Mouse (Mus musculus) midbrain, embryonic 12.5 days (tissue): ENCODE data around the gene Gm37240. TPM values are rescaled to one million over a fixed set of nuclear protein-coding genes. Genes with fewer than 3 reads are reported as not detected.
A peak's percentile ranks its signal among the peaks of the same experiment; 100 is the strongest.

Experiments
- ATAC-seq: fragments of 200-750 bp; cut with Nextera tagmentation; 2 replicates; pipeline ENCODE4 v1.8.0; 2017; ENCODE audit warnings: low read depth, moderate TSS enrichment, moderate library complexity; ENCODE audit not compliant: low FRiP score
- H3K27ac ChIP-seq: fragments of 300-500 bp; sonication (generic); replicated peaks from 2 replicates; pipeline ENCODE4 v1.5.1; 2016; ENCODE audit warnings: mild to moderate bottlenecking
- H3K27me3 ChIP-seq: fragments of 300-500 bp; sonication (generic); 2 replicates; pipeline ENCODE4 v1.6.1; 2016; ENCODE audit warnings: mild to moderate bottlenecking
- H3K36me3 ChIP-seq: fragments of 300-500 bp; sonication (generic); 2 replicates; pipeline ENCODE4 v1.6.1; 2016
- H3K4me1 ChIP-seq: fragments of 300-500 bp; sonication (generic); 2 replicates; pipeline ENCODE4 v1.6.1; 2016
- H3K4me2 ChIP-seq: fragments of 300-500 bp; sonication (generic); replicated peaks from 2 replicates; pipeline ENCODE4 v1.6.1; 2016; ENCODE audit warnings: mild to moderate bottlenecking, moderate library complexity
- H3K4me3 ChIP-seq: fragments of 300-500 bp; sonication (generic); 2 replicates; pipeline ENCODE4 v1.5.1; 2016; ENCODE audit warnings: mild to moderate bottlenecking
- H3K9ac ChIP-seq: fragments of 300-500 bp; sonication (generic); replicated peaks from 2 replicates; pipeline ENCODE4 v1.6.1; 2016; ENCODE audit warnings: mild to moderate bottlenecking, moderate library complexity
- H3K9me3 ChIP-seq: fragments of 300-500 bp; sonication (generic); 2 replicates; pipeline ENCODE4 v1.6.1; 2016; ENCODE audit warnings: mild to moderate bottlenecking
- WGBS: fragments of 180-500 bp; shearing (Covaris S2); methylation state at CpG from one replicate; pipeline ENCODE4 v1.1.7; 2016; 5-methylcytosine and 5-hydroxymethylcytosine counted together
- polyA plus RNA-seq: library from polyadenylated mRNA; unstranded; fragments of >200 nt; fragmentation: Nextera tagmentation; extraction: Ambion mirVana; gene quantifications from 2 replicates; pipeline ENCODE4 v1.2.1, GENCODE M21; 2016

Gm37240 gene
- polyA plus RNA-seq, 1 experiment from 2014 or later: 0.96 TPM

DNA sequence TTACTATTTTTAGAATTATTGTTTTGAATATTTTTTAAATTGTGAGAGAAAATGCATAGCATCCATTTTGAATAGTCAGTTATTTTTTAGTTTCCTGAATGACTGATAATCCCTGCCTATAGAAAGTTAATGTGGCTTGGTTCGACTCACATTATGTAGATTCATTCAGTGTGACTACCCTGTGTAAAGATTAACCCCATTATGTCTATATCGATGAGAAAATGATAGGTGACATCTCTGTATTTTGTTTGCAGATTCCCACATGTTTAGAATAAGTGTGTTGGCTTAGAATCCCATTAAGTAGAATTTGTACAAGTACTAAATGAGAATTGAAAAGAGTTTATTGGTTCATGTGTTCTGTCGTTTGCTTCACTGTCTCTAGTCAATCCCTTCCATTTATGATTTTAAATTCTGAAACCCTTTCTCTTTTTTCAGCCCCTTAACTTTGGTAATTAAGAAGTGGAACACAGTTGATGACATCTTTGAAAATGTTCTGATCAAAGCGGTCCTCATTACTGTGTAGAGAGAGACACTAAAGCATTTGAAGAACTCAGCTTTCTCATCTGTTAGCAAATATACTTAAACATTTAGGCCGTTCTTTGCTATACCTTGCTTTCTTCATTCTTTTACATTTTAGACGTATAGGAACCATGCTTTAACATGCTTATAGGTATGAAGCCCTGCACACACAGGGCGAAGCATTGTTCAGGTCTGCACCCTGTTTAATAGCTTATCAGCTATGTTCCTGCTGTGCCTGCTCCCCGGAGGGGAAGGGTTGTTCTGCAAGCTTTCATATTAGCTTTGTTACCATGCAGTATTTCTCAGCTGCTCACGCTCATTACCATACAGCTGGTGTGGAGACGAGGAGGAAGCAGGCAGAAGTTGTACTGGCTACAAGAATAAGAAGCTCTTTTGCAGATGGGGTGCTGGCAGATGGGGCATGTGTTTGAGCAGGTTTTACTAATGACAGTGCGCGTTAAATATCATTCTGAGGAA is 949.7 kb downstream of the Gm37240 start:
- H3K9ac ChIP-seq: no peak overlapping the region

GRCm38 (mm10) chr3:84936956-84937355 is 950.4 kb downstream of the Gm37240 start:
- Histone ChIP-seq H3K4me3 (no peak overlapping the region), H3K9me3 (no peaks in the 10 kb centered on the region), H3K36me3 (no peaks in the 10 kb centered on the region), H3K27me3 (no peaks in the 10 kb centered on the region), H3K27ac (peak overlapping the region; percentile 72; the same call in 1 of the 2 replicates), H3K4me1 (peaks cover 14% of the 10 kb centered on the region), H3K9ac (no peak overlapping the region), H3K4me2 (no peak overlapping the region)
- WGBS: 33% methylated on average over 5 of the region's 5 CpGs
- ATAC-seq: no peak

More for the DNA sequence above, 949.7 kb downstream of the Gm37240 start:
- Histone ChIP-seq H3K27me3 (no peaks in the 10 kb centered on the region), H3K27ac (peak overlapping the region; percentile 82), H3K4me1 (peaks cover 14% of the 10 kb centered on the region), H3K36me3 (no peaks in the 10 kb centered on the region), H3K4me2 (peak overlapping the region; percentile 29), H3K9me3 (no peaks in the 10 kb centered on the region), H3K4me3 (no peak overlapping the region)
- 23% methylated on average over 12 of the region's 12 CpGs for WGBS
- ATAC-seq: peak; percentile 95

- Histone ChIP-seq H3K27ac (no peak overlapping the region), H3K4me3 (no peak overlapping the region), H3K4me1 (peaks cover 14% of the 10 kb centered on the region), H3K9me3 (no peaks in the 10 kb centered on the region), H3K27me3 (no peaks in the 10 kb centered on the region), H3K9ac (no peak overlapping the region), H3K4me2 (no peak overlapping the region), H3K36me3 (no peaks in the 10 kb centered on the region)
- no peak for ATAC-seq
- 43% methylated on average over 2 of the region's 2 CpGs for WGBS
These were observed 951.1 kb downstream of the Gm37240 start for GRCm38 (mm10) chr3:84936252-84936651.

GRCm38 (mm10) chr3:84935729-84936128 is 951.6 kb downstream of the Gm37240 start:
- no peak overlapping the region for H3K4me2 ChIP-seq
- no peaks in the 10 kb centered on the region for H3K27me3 ChIP-seq
- H3K36me3 ChIP-seq: no peaks in the 10 kb centered on the region
- H3K4me3 ChIP-seq: no peak overlapping the region
- 74% methylated on average over 1 of the region's 1 CpGs for WGBS
- peaks cover 14% of the 10 kb centered on the region for H3K4me1 ChIP-seq
- H3K9me3 ChIP-seq: no peaks in the 10 kb centered on the region
- H3K9ac ChIP-seq: no peak overlapping the region
- no peak for ATAC-seq
- H3K27ac ChIP-seq: no peak overlapping the region

- Histone ChIP-seq H3K9ac (no peak overlapping the region), H3K9me3 (no peaks in the 10 kb centered on the region), H3K27me3 (no peaks in the 10 kb centered on the region), H3K36me3 (no peaks in the 10 kb centered on the region), H3K4me3 (no peak overlapping the region), H3K27ac (no peak overlapping the region), H3K4me1 (no peaks in the 10 kb centered on the region), H3K4me2 (no peak overlapping the region)
- WGBS: 98% methylated on average over 3 of the region's 3 CpGs
- no peak for ATAC-seq
These were observed 956.6 kb downstream of the Gm37240 start for GRCm38 (mm10) chr3:84930683-84931082.

- H3K9ac ChIP-seq: no peak overlapping the region
- no peak overlapping the region for H3K27ac ChIP-seq
- H3K4me3 ChIP-seq: no peak overlapping the region
- ATAC-seq: no peak
- H3K4me2 ChIP-seq: no peak overlapping the region
- no peaks in the 10 kb centered on the region for H3K36me3 ChIP-seq
- 95% methylated on average over 3 of the region's 3 CpGs for WGBS
- no peaks in the 10 kb centered on the region for H3K4me1 ChIP-seq
- H3K27me3 ChIP-seq: no peaks in the 10 kb centered on the region
- H3K9me3 ChIP-seq: no peaks in the 10 kb centered on the region
These were observed 958.1 kb downstream of the Gm37240 start for GRCm38 (mm10) chr3:84929171-84929570.

DNA sequence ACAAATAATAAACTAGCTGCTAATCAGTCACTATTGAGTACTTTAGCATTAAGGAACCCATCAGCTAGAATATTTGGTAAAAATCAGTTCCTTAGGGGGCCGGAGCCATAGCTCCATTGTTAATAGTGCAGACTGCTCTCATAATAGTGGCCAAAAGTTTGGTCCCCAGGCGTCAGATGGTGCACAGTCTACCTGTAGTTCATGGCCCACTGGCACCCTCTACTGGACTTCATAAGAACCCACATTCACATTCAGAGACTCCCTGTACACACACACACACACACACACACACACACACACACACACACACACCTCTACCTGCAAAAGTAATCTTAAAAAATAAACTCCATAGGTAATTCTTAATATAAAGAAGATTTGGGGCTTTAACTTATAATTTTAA is 959.4 kb downstream of the Gm37240 start:
- no peaks in the 10 kb centered on the region for H3K36me3 ChIP-seq
- 85% methylated on average over 2 of the region's 2 CpGs for WGBS

DNA sequence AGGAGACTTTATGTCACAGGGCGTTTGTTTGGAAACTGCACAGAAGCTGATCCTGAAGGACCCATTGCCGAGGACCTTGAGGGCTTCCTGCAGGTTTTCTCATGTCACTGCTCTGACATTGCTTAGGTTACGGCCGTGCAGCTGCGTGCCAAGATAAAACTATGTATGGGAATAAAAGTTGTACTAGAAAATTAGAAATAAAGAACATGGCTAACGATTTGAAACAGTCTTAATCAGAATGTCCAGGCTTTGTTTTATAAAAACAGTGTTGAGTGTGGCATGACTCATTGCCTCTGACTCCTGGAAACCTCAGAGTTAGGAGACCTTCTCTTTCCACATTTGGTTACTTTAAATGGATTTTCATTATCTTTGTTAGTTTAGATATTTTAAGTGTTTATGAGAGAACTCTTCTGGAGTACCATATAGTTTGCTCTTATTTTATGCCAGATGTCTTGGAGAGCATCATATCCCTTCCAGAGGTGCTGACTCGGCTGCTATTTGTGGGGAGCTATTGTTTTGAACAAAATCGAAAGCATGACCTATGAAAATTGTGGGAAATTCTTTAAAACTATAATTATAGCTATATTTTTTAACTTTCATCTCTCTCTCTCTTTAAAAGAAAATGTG is 960.0 kb downstream of the Gm37240 start:
- H3K4me3 ChIP-seq: no peak overlapping the region
- no peak for ATAC-seq
- no peaks in the 10 kb centered on the region for H3K4me1 ChIP-seq
- H3K9me3 ChIP-seq: no peaks in the 10 kb centered on the region
- no peak overlapping the region for H3K4me2 ChIP-seq
- no peaks in the 10 kb centered on the region for H3K27me3 ChIP-seq
- WGBS: 89% methylated on average over 8 of the region's 8 CpGs
- no peak overlapping the region for H3K9ac ChIP-seq
- no peak overlapping the region for H3K27ac ChIP-seq
- no peaks in the 10 kb centered on the region for H3K36me3 ChIP-seq

More for the DNA sequence above, 959.4 kb downstream of the Gm37240 start:
- Histone ChIP-seq H3K4me3 (no peak overlapping the region), H3K4me2 (no peak overlapping the region), H3K27ac (no peak overlapping the region), H3K9ac (no peak overlapping the region), H3K4me1 (no peaks in the 10 kb centered on the region), H3K27me3 (no peaks in the 10 kb centered on the region), H3K9me3 (no peaks in the 10 kb centered on the region)
- no peak for ATAC-seq

GRCm38 (mm10) chr3:84926140-84926539 is 961.2 kb downstream of the Gm37240 start:
- H3K4me3 ChIP-seq: no peak overlapping the region
- H3K27ac ChIP-seq: no peak overlapping the region
- H3K4me1 ChIP-seq: no peaks in the 10 kb centered on the region
- H3K36me3 ChIP-seq: no peaks in the 10 kb centered on the region
- no peaks in the 10 kb centered on the region for H3K27me3 ChIP-seq
- H3K9ac ChIP-seq: no peak overlapping the region
- no peaks in the 10 kb centered on the region for H3K9me3 ChIP-seq
- WGBS: 93% methylated on average over 5 of the region's 5 CpGs
- ATAC-seq: no peak
- H3K4me2 ChIP-seq: no peak overlapping the region

- no peaks in the 10 kb centered on the region for H3K27me3 ChIP-seq
- 86% methylated on average over 4 of the region's 4 CpGs for WGBS
- no peaks in the 10 kb centered on the region for H3K36me3 ChIP-seq
- no peaks in the 10 kb centered on the region for H3K9me3 ChIP-seq
- no peak overlapping the region for H3K9ac ChIP-seq
- H3K4me3 ChIP-seq: no peak overlapping the region
- H3K4me2 ChIP-seq: no peak overlapping the region
- H3K4me1 ChIP-seq: no peaks in the 10 kb centered on the region
- H3K27ac ChIP-seq: no peak overlapping the region
- ATAC-seq: no peak
These were observed 962.1 kb downstream of the Gm37240 start for GRCm38 (mm10) chr3:84925229-84925628.

DNA sequence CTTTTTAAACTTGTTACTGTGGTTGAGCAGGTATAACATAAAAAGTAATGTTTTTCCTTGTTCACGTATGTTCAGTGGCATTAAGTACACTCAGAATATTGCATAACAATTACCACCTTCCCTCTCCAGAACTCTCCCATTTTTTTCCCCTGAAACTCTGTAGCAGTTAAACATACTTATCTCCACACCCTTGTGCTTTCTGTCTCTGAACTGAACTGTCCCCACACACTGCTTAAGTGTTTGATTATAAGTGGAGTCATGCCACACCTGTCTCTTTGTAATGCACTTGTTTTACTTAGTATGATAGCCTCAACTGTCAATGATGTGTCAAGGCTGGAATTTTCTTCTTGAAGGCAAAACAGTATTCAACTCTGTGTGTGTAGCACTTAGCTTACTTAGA is 963.6 kb downstream of the Gm37240 start:
- Histone ChIP-seq H3K27ac (no peak overlapping the region), H3K4me1 (no peaks in the 10 kb centered on the region), H3K9ac (no peak overlapping the region), H3K4me2 (no peak overlapping the region), H3K27me3 (no peaks in the 10 kb centered on the region), H3K9me3 (no peaks in the 10 kb centered on the region), H3K36me3 (no peaks in the 10 kb centered on the region), H3K4me3 (no peak overlapping the region)
- WGBS: 91% methylated on average over 1 of the region's 1 CpGs
- ATAC-seq: no peak

DNA sequence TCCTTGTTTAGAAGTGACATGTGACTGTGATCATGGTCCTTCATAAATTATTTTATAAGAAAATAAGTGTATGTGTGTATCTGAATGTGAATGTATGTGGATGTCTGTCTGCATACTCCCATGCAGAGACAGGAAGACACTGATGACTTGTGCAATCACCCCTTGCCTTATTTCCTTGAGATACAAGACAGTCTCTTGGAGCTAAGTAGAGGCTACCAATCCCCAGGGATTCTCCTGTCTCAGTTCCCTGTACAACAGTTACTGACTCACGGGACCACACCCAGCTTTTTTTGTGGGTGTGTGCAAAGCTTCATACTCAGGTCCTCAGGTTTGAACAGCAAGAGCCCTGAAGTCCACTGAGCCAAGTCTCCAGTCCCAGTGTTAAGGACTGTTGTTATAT is 964.1 kb downstream of the Gm37240 start:
- H3K9me3 ChIP-seq: no peaks in the 10 kb centered on the region
- 81% methylated on average over 1 of the region's 1 CpGs for WGBS

More for the DNA sequence above, 964.1 kb downstream of the Gm37240 start:
- H3K4me3 ChIP-seq: no peak overlapping the region
- no peaks in the 10 kb centered on the region for H3K27me3 ChIP-seq
- H3K9ac ChIP-seq: no peak overlapping the region
- H3K4me2 ChIP-seq: no peak overlapping the region
- no peaks in the 10 kb centered on the region for H3K4me1 ChIP-seq
- no peaks in the 10 kb centered on the region for H3K36me3 ChIP-seq
- ATAC-seq: no peak
- no peak overlapping the region for H3K27ac ChIP-seq
